Mouse (Mus musculus) embryo, embryonic 11 days (tissue): ENCODE measurements around the gene Tubgcp6.

Experiments
- DNase-seq: peaks from one replicate; pipeline ENCODE4 v3.0.0-alpha.2; 2015

The Tubgcp6 gene

GRCm38 (mm10) chr15:89100823-89101222 lies 22.1 kb downstream of the Tubgcp6 start:
- DNase-seq = no peak

GRCm38 (mm10) chr15:89098616-89099015 lies 24.3 kb downstream of the Tubgcp6 start:
- DNase-seq = no peak

- DNase-seq = no peak
Measured at GRCm38 (mm10) chr15:89097450-89097849, 25.5 kb downstream of the Tubgcp6 start.

GRCm38 (mm10) chr15:89092181-89092580 lies 30.7 kb downstream of the Tubgcp6 start:
- no peak for DNase-seq

GRCm38 (mm10) chr15:89090662-89091061 lies 32.2 kb downstream of the Tubgcp6 start:
- no peak for DNase-seq

- no peak for DNase-seq
Measured at GRCm38 (mm10) chr15:89089248-89090051, 33.5 kb downstream of the Tubgcp6 start.

GRCm38 (mm10) chr15:89088607-89089247 lies 34.2 kb downstream of the Tubgcp6 start, which contains the start of gene Selenoo:
Gene Selenoo (plus strand): TSS chr15:89089084.
- DNase-seq = peak; percentile 94

- DNase-seq = no peak
Measured at GRCm38 (mm10) chr15:89084826-89085225, 38.1 kb downstream of the Tubgcp6 start.

- no peak for DNase-seq
Measured at GRCm38 (mm10) chr15:89083906-89084305, 39.0 kb downstream of the Tubgcp6 start.

- DNase-seq = no peak
Measured at GRCm38 (mm10) chr15:89078208-89078836, 44.6 kb downstream of the Tubgcp6 start.

GRCm38 (mm10) chr15:89076156-89076731 lies 46.7 kb downstream of the Tubgcp6 start:
- peak; percentile 62 for DNase-seq

GRCm38 (mm10) chr15:89075478-89076147 lies 47.3 kb downstream of the Tubgcp6 start:
- DNase-seq = peak; percentile 97

- peak; percentile 34 for DNase-seq
Measured at GRCm38 (mm10) chr15:89074613-89075477, 48.1 kb downstream of the Tubgcp6 start, which contains the start of gene Trabd. Gene Trabd (plus strand): TSS chr15:89075124.

GRCm38 (mm10) chr15:89073993-89074603 lies 48.8 kb downstream of the Tubgcp6 start:
- DNase-seq = no peak

- DNase-seq = no peak
Measured at GRCm38 (mm10) chr15:89070606-89071005, 52.3 kb downstream of the Tubgcp6 start.

GRCm38 (mm10) chr15:89069336-89069840 lies 53.5 kb downstream of the Tubgcp6 start:
- DNase-seq = no peak

- no peak for DNase-seq
Measured at GRCm38 (mm10) chr15:89068226-89068625, 54.7 kb downstream of the Tubgcp6 start.

GRCm38 (mm10) chr15:89067609-89068008 lies 55.3 kb downstream of the Tubgcp6 start:
- no peak for DNase-seq

- no peak for DNase-seq
Measured at GRCm38 (mm10) chr15:89064891-89065290, 58.0 kb downstream of the Tubgcp6 start.

- DNase-seq = no peak
Measured at GRCm38 (mm10) chr15:89063536-89063935, 59.4 kb downstream of the Tubgcp6 start.

- no peak for DNase-seq
Measured at GRCm38 (mm10) chr15:89063001-89063400, 59.9 kb downstream of the Tubgcp6 start.
